Mouse (Mus musculus): ENCODE data around the gene Stkld1.
"Not testable (repeated sequence)": the region's sequence is repeated elsewhere in the genome, so short reads cannot be mapped to it uniquely, and the experiment has no call there.

Gene Stkld1

GRCm38 (mm10) chr2:26933304-26934055 lies at the start of gene Stkld1, which contains the start of gene Surf4:
Stkld1 (plus strand) TSS chr2:26934047.
Surf4 (minus strand) TSS chr2:26933928.
- DNase-seq, result peak; percentile 91 to 97

- not testable (repeated sequence) for DNase-seq
These were observed 48.3 kb upstream of the Stkld1 start for GRCm38 (mm10) chr2:26885541-26885940.

- DNase-seq, result not testable (repeated sequence)
These were observed 47.7 kb upstream of the Stkld1 start for GRCm38 (mm10) chr2:26886170-26886569.

GRCm38 (mm10) chr2:26895898-26896297 lies 37.9 kb upstream of the Stkld1 start:
- DNase-seq, result no peak

- no peak for DNase-seq
These were observed 33.1 kb upstream of the Stkld1 start for GRCm38 (mm10) chr2:26900731-26901130.

GRCm38 (mm10) chr2:26901834-26902400 lies 31.9 kb upstream of the Stkld1 start:
- no peak for DNase-seq

- DNase-seq, result peak; percentile 93 to 96
These were observed 31.2 kb upstream of the Stkld1 start, which contains the start of gene Surf6 for GRCm38 (mm10) chr2:26902467-26903220. Surf6 (minus strand) TSS chr2:26902879.

- no peak for DNase-seq
These were observed 30.5 kb upstream of the Stkld1 start for GRCm38 (mm10) chr2:26903311-26903710.

- DNase-seq, result no peak
These were observed 27.9 kb upstream of the Stkld1 start for GRCm38 (mm10) chr2:26905936-26906335.

- DNase-seq, result no peak
These were observed 27.4 kb upstream of the Stkld1 start for GRCm38 (mm10) chr2:26906431-26906830.

GRCm38 (mm10) chr2:26907109-26907508 lies 26.7 kb upstream of the Stkld1 start:
- DNase-seq, result peak in 1 of 2 experiments; percentile 44

GRCm38 (mm10) chr2:26908710-26909386 lies 25.0 kb upstream of the Stkld1 start:
- DNase-seq, result no peak

GRCm38 (mm10) chr2:26909387-26909784 lies 24.5 kb upstream of the Stkld1 start:
- DNase-seq, result no peak

GRCm38 (mm10) chr2:26910124-26910993 lies 23.5 kb upstream of the Stkld1 start, which contains the start of the genes Med22 and Rpl7a:
Med22 (minus strand) TSS chr2:26910677.
Rpl7a (plus strand) TSS chr2:26910764.
- DNase-seq, result peak; percentile 99 to 100

- DNase-seq, result peak; percentile 40 to 64
These were observed 22.7 kb upstream of the Stkld1 start for GRCm38 (mm10) chr2:26910994-26911765.

- no peak for DNase-seq
These were observed 21.5 kb upstream of the Stkld1 start for GRCm38 (mm10) chr2:26912253-26912770.

GRCm38 (mm10) chr2:26913416-26914147 lies 20.3 kb upstream of the Stkld1 start:
- DNase-seq, result no peak

GRCm38 (mm10) chr2:26914148-26914941 lies 19.5 kb upstream of the Stkld1 start:
- DNase-seq, result no peak

All from cerebellum, adult 18-20 months (tissue).